Mouse (Mus musculus) MEL (cell line): ENCODE data around the gene Gm14403. TPM values are rescaled to one million over a fixed set of nuclear protein-coding genes. Genes with fewer than 3 reads are reported as not detected.
"Not testable (repeated sequence)": the region's sequence is repeated elsewhere in the genome, so short reads cannot be mapped to it uniquely, and the experiment has no call there.

Experiments used
- DNase-seq: peaks from one replicate; pipeline ENCODE4 v3.0.0; 2011; ENCODE audit warnings: low read depth, low spot score
- H3K27ac ChIP-seq: 2 replicates; pipeline ENCODE4 v1.5.1; 2012; ENCODE audit warnings: low read depth, mild to moderate bottlenecking, control low read depth, low read length, moderate library complexity; ENCODE audit not compliant: control insufficient read depth
- H3K27me3 ChIP-seq, 2 experiments: fragments of 150-350 bp in 1 of 2; sonication (generic) in 1 of 2; 2 replicates each; pipeline ENCODE4 v1.6.1; 2012; ENCODE audit warnings: low read length in 2 of 2, mild to moderate bottlenecking in 2 of 2, improper control_type of control experiment in 1 of 2, moderate library complexity in 1 of 2; ENCODE audit not compliant: insufficient read depth in 2 of 2, control insufficient read depth in 1 of 2
- H3K36me3 ChIP-seq, 2 experiments: 2 replicates each; pipeline ENCODE4 v1.6.1; 2012 to 2014; ENCODE audit warnings: low read length in 2 of 2, improper control_type of control experiment in 1 of 2, inconsistent platforms in 1 of 2, mild to moderate bottlenecking in 1 of 2; ENCODE audit not compliant: insufficient read depth in 2 of 2, control insufficient read depth in 1 of 2
- H3K4me1 ChIP-seq, 2 experiments: fragments of 150-350 bp in 1 of 2; sonication (generic) in 1 of 2; 2 replicates each; pipeline ENCODE4 v1.6.1; 2012; ENCODE audit warnings: low read length in 2 of 2, improper control_type of control experiment in 1 of 2, mild to moderate bottlenecking in 1 of 2; ENCODE audit not compliant: insufficient read depth in 2 of 2, control insufficient read depth in 1 of 2
- H3K4me3 ChIP-seq, 2 experiments: fragments of 150-350 bp in 1 of 2; sonication (generic) in 1 of 2; 2 replicates each; pipeline ENCODE4 v1.5.1; 2012; ENCODE audit warnings: low read depth in 2 of 2, low read length in 2 of 2, mild to moderate bottlenecking in 2 of 2, moderate library complexity in 2 of 2, control low read depth in 1 of 2, improper control_type of control experiment in 1 of 2; ENCODE audit not compliant: control insufficient read depth in 1 of 2, insufficient read depth in 1 of 2
- H3K79me2 ChIP-seq: 2 replicates; pipeline ENCODE4 v1.6.1; 2012; ENCODE audit warnings: mild to moderate bottlenecking, low read length, moderate library complexity; ENCODE audit not compliant: control insufficient read depth, poor library complexity, insufficient read depth
- H3K9ac ChIP-seq: 2 replicates; pipeline ENCODE4 v1.6.1; 2012; ENCODE audit warnings: low read depth, mild to moderate bottlenecking, control low read depth, low read length, moderate library complexity; ENCODE audit not compliant: control insufficient read depth, poor library complexity, severe bottlenecking
- H3K9me3 ChIP-seq: fragments of 150-350 bp; sonication (generic); replicated peaks from 2 replicates; pipeline ENCODE4 v1.6.1; 2012; ENCODE audit warnings: mild to moderate bottlenecking, low read length, improper control_type of control experiment, moderate library complexity; ENCODE audit not compliant: insufficient read depth
- CHD1 ChIP-seq: IDR thresholded peaks from 2 replicates; pipeline ENCODE4 v1.6.1; 2012; ENCODE audit warnings: low read depth, mild to moderate bottlenecking, inconsistent platforms, low read length, improper control_type of control experiment
- CHD2 ChIP-seq: IDR thresholded peaks from 2 replicates; pipeline ENCODE4 v1.6.1; 2011; ENCODE audit warnings: low read length, improper control_type of control experiment
- ELF1 ChIP-seq: IDR thresholded peaks from 2 replicates; pipeline ENCODE4 v1.6.1; 2014; ENCODE audit warnings: low read depth, mild to moderate bottlenecking, inconsistent platforms, low read length, improper control_type of control experiment, moderate library complexity
- GATA1 ChIP-seq: IDR thresholded peaks from 2 replicates; pipeline ENCODE4 v1.6.1; 2011; ENCODE audit warnings: low read depth, low read length, improper control_type of control experiment
- KAT2A ChIP-seq: conservative IDR thresholded peaks from 2 replicates; pipeline ENCODE4 v1.6.1; 2012; ENCODE audit warnings: low read depth, low read length, improper control_type of control experiment, inconsistent platforms
- MAFK ChIP-seq: IDR thresholded peaks from 2 replicates; pipeline ENCODE4 v1.6.1; 2011; ENCODE audit warnings: low read depth, mild to moderate bottlenecking, low read length, improper control_type of control experiment, borderline replicate concordance
- MEF2A ChIP-seq: IDR thresholded peaks from 2 replicates; pipeline ENCODE4 v1.6.1; 2014; ENCODE audit warnings: low read depth, mild to moderate bottlenecking, inconsistent platforms, low read length, improper control_type of control experiment; ENCODE audit not compliant: poor library complexity, insufficient replicate concordance, severe bottlenecking; ENCODE audit errors: extremely low read depth
- MXI1 ChIP-seq: IDR thresholded peaks from 2 replicates; pipeline ENCODE4 v1.6.1; 2011; ENCODE audit warnings: mild to moderate bottlenecking, low read depth, low read length, improper control_type of control experiment
- MYB ChIP-seq: IDR thresholded peaks from 2 replicates; pipeline ENCODE4 v1.6.1; 2011; ENCODE audit warnings: mild to moderate bottlenecking, low read depth, low read length, improper control_type of control experiment
- MYC ChIP-seq: IDR thresholded peaks from 2 replicates; pipeline ENCODE4 v1.6.1; 2011; ENCODE audit warnings: low read depth, mild to moderate bottlenecking, low read length, improper control_type of control experiment, moderate library complexity
- NELFE ChIP-seq: IDR thresholded peaks from 2 replicates; pipeline ENCODE4 v1.6.1; 2011; ENCODE audit warnings: low read depth, low read length, improper control_type of control experiment
- POLR2AphosphoS5 ChIP-seq: IDR thresholded peaks from 2 replicates; pipeline ENCODE4 v1.6.1; 2012; ENCODE audit warnings: low read depth, borderline replicate concordance, mild to moderate bottlenecking, inconsistent platforms, low read length, moderate library complexity, mixed read lengths
- RAD21 ChIP-seq: IDR thresholded peaks from 2 replicates; pipeline ENCODE4 v1.6.1; 2011; ENCODE audit warnings: mild to moderate bottlenecking, low read depth, low read length, improper control_type of control experiment
- TAL1 ChIP-seq: IDR thresholded peaks from 2 replicates; pipeline ENCODE4 v1.6.1; 2012; ENCODE audit warnings: mild to moderate bottlenecking, inconsistent platforms, low read length, moderate library complexity, mixed read lengths
- TBP ChIP-seq: IDR thresholded peaks from 2 replicates; pipeline ENCODE4 v1.8.0; 2011; ENCODE audit warnings: low read depth, low read length, improper control_type of control experiment
- TCF12 ChIP-seq: IDR thresholded peaks from 2 replicates; pipeline ENCODE4 v1.6.1; 2014; ENCODE audit warnings: low read depth, mild to moderate bottlenecking, inconsistent platforms, low read length, improper control_type of control experiment, moderate library complexity
- UBTF ChIP-seq: IDR thresholded peaks from 2 replicates; pipeline ENCODE4 v1.6.1; 2012; ENCODE audit warnings: low read depth, mild to moderate bottlenecking, inconsistent platforms, low read length, improper control_type of control experiment, moderate library complexity, borderline replicate concordance; ENCODE audit not compliant: insufficient read depth
- USF1 ChIP-seq: IDR thresholded peaks from 2 replicates; pipeline ENCODE4 v1.6.1; 2014; ENCODE audit warnings: low read depth, mild to moderate bottlenecking, inconsistent platforms, low read length, improper control_type of control experiment, moderate library complexity
- USF2 ChIP-seq, 2 experiments: IDR thresholded peaks; 2 replicates each; pipeline ENCODE4 v1.6.1; 2011 to 2012; ENCODE audit warnings: improper control_type of control experiment in 2 of 2, low read length in 2 of 2, borderline replicate concordance in 1 of 2, inconsistent platforms in 1 of 2, low read depth in 1 of 2, mild to moderate bottlenecking in 1 of 2; ENCODE audit not compliant: insufficient read depth in 1 of 2
- ZKSCAN1 ChIP-seq: IDR thresholded peaks from 2 replicates; pipeline ENCODE4 v1.6.1; 2012; ENCODE audit warnings: low read depth, mild to moderate bottlenecking, inconsistent platforms, low read length, improper control_type of control experiment, moderate library complexity
- polyA plus RNA-seq, 2 experiments: library from polyadenylated mRNA; stranded (reverse) in 1 of 2; unstranded in 1 of 2; fragments of >175 nt in 1 of 2; fragments of >200 nt in 1 of 2; gene quantifications; 2 replicates each; pipeline versions ENCODE4 v1.2.1 to v1.2.4; 2012; ENCODE audit warnings: low replicate concordance in 2 of 2, low read depth in 1 of 2; ENCODE audit not compliant: insufficient read length in 2 of 2, insufficient read depth in 1 of 2, missing spikeins in 1 of 2
- total RNA-seq: library from RNA; depleted of rRNA; stranded (reverse); fragments of 300-350 nt; gene quantifications from 2 replicates; pipeline ENCODE4 v1.2.3, GENCODE M21; 2012

Gene Gm14403
- total and polyA plus RNA-seq, 3 experiments: 1.8 to 640 (median 5.4) TPM

GRCm38 (mm10) chr2:177520035-177520434, 22.0 kb downstream of the Gm14403 start:
- no peaks in the 10 kb centered on the region for H3K79me2 ChIP-seq
- no peak overlapping the region for H3K9ac ChIP-seq
- H3K9me3 ChIP-seq: no peaks in the 10 kb centered on the region
- no peak for DNase-seq
- TF ChIP-seq NELFE: no peak
- no peak for TF ChIP-seq MYB
- TF ChIP-seq TCF12: no peak
- no peak for TF ChIP-seq ELF1
- TF ChIP-seq TAL1: no peak
- no peak for TF ChIP-seq ZKSCAN1
- no peaks in the 10 kb centered on the region for H3K27me3 ChIP-seq
- no peak overlapping the region for H3K4me3 ChIP-seq
- H3K27ac ChIP-seq: no peak overlapping the region
- no peaks in the 10 kb centered on the region for H3K4me1 ChIP-seq
- no peaks in the 10 kb centered on the region for H3K36me3 ChIP-seq

- H3K27me3 ChIP-seq: no peaks in the 10 kb centered on the region
- no peaks in the 10 kb centered on the region for H3K79me2 ChIP-seq
- no peak for TF ChIP-seq MAFK
- no peak for TF ChIP-seq MEF2A
- no peak for TF ChIP-seq TBP
- TF ChIP-seq RAD21: no peak
- no peak for TF ChIP-seq MXI1
- TF ChIP-seq CHD2: no peak
- no peak for TF ChIP-seq ZKSCAN1
- TF ChIP-seq ELF1: no peak
- TF ChIP-seq USF2 (IDR thresholded peaks at IDR 0.05; ENCODE audit: borderline replicate concordance in 1 of 2, insufficient read depth in 1 of 2, low read depth in 1 of 2, low read length in 2 of 2): no peak
- no peak for TF ChIP-seq CHD1
- no peak for TF ChIP-seq GATA1
- TF ChIP-seq USF1: no peak
- no peak for TF ChIP-seq KAT2A
- TF ChIP-seq UBTF: no peak
- TF ChIP-seq POLR2AphosphoS5: no peak
- no peak for TF ChIP-seq MYC
- no peaks in the 10 kb centered on the region for H3K36me3 ChIP-seq
- no peak overlapping the region for H3K27ac ChIP-seq
- no peaks in the 10 kb centered on the region for H3K9me3 ChIP-seq
- H3K9ac ChIP-seq: no peak overlapping the region
- DNase-seq: no peak
- no peaks in the 10 kb centered on the region for H3K4me1 ChIP-seq
- H3K4me3 ChIP-seq: no peak overlapping the region
Measured at GRCm38 (mm10) chr2:177523061-177523460, 25.0 kb downstream of the Gm14403 start.

- H3K27ac ChIP-seq, H3K79me2 ChIP-seq, H3K36me3 ChIP-seq, H3K27me3 ChIP-seq, DNase-seq, H3K4me3 ChIP-seq, H3K9me3 ChIP-seq, H3K9ac ChIP-seq, H3K4me1 ChIP-seq: not testable (repeated sequence)
Measured at GRCm38 (mm10) chr2:177523674-177524073, 25.7 kb downstream of the Gm14403 start.

GRCm38 (mm10) chr2:177524171-177524570, 26.2 kb downstream of the Gm14403 start:
- H3K27ac ChIP-seq, H3K9ac ChIP-seq, H3K79me2 ChIP-seq, H3K4me3 ChIP-seq, H3K36me3 ChIP-seq, H3K4me1 ChIP-seq, DNase-seq, H3K9me3 ChIP-seq, H3K27me3 ChIP-seq: not testable (repeated sequence)
